Mouse (Mus musculus) G1E (cell line): ENCODE measurements around the gene Herpud1. TPM values are rescaled to one million over a fixed set of nuclear protein-coding genes. Genes with fewer than 3 reads are reported as not detected.

ENCODE experiments used
- ATAC-seq: 2 replicates; pipeline ENCODE4 v1.8.0; 2016; ENCODE audit warnings: mild to moderate bottlenecking; ENCODE audit not compliant: insufficient number of reproducible peaks, poor library complexity, low FRiP score, severe bottlenecking; ENCODE audit errors: extremely low read depth
- DNase-seq: peaks from one replicate; pipeline ENCODE4 v3.0.0; 2012; ENCODE audit warnings: low spot score
- H3K27me3 ChIP-seq: 2 replicates; pipeline ENCODE4 v1.6.1; 2012; ENCODE audit warnings: mild to moderate bottlenecking, low read length, inconsistent platforms; ENCODE audit not compliant: insufficient read depth
- H3K36me3 ChIP-seq: replicated peaks from 2 replicates; pipeline ENCODE3; 2012; ENCODE audit warnings: mild to moderate bottlenecking, inconsistent platforms
- H3K4me1 ChIP-seq: 2 replicates; pipeline ENCODE4 v1.6.1; 2012; ENCODE audit warnings: low read depth, low read length, inconsistent platforms, mixed read lengths; ENCODE audit not compliant: insufficient read depth
- H3K4me3 ChIP-seq: 2 replicates; pipeline ENCODE4 v1.5.1; 2012; ENCODE audit warnings: low read depth, mild to moderate bottlenecking, inconsistent platforms, low read length, moderate library complexity, mixed read lengths
- H3K9me3 ChIP-seq: replicated peaks from 2 replicates; pipeline ENCODE4 v1.6.1; 2012; ENCODE audit warnings: inconsistent platforms
- CTCF ChIP-seq: IDR thresholded peaks from 2 replicates; pipeline ENCODE4 v1.5.1; 2012; ENCODE audit warnings: low read depth, low read length, inconsistent platforms, mixed read lengths
- GATA1 ChIP-seq: IDR thresholded peaks from 2 replicates; pipeline ENCODE4 v1.6.1; 2012; ENCODE audit warnings: borderline replicate concordance, low read length, inconsistent platforms, mixed read lengths
- GATA2 ChIP-seq: IDR thresholded peaks from 2 replicates; pipeline ENCODE4 v1.6.1; 2012; ENCODE audit warnings: low read depth, low read length, inconsistent platforms, borderline replicate concordance
- POLR2AphosphoS5 ChIP-seq: IDR thresholded peaks from 2 replicates; pipeline ENCODE4 v1.6.1; 2012; ENCODE audit warnings: low read depth, low read length, inconsistent platforms; ENCODE audit not compliant: insufficient replicate concordance
- TAL1 ChIP-seq: conservative IDR thresholded peaks from 2 replicates; pipeline ENCODE4 v1.6.1; 2012; ENCODE audit warnings: low read depth, low read length, inconsistent platforms, mixed read lengths
- polyA plus RNA-seq: library from polyadenylated mRNA; stranded (reverse); fragments of >175 nt; gene quantifications from 2 replicates; pipeline ENCODE4 v1.2.3, GENCODE M21; 2012
- total RNA-seq, 2 experiments: library from RNA; stranded (forward) in 1 of 2; stranded (reverse) in 1 of 2; fragments of 200-1000 nt in 1 of 2; fragments of >200 nt in 1 of 2; fragmentation: Nextera tagmentation in 1 of 2; gene quantifications; 2 replicates each; pipeline ENCODE4 v1.2.3; 2014 to 2017

Gene Herpud1
- total and polyA plus RNA-seq, 3 experiments = 46.6 to 59.5 (median 54.7) TPM

DNA sequence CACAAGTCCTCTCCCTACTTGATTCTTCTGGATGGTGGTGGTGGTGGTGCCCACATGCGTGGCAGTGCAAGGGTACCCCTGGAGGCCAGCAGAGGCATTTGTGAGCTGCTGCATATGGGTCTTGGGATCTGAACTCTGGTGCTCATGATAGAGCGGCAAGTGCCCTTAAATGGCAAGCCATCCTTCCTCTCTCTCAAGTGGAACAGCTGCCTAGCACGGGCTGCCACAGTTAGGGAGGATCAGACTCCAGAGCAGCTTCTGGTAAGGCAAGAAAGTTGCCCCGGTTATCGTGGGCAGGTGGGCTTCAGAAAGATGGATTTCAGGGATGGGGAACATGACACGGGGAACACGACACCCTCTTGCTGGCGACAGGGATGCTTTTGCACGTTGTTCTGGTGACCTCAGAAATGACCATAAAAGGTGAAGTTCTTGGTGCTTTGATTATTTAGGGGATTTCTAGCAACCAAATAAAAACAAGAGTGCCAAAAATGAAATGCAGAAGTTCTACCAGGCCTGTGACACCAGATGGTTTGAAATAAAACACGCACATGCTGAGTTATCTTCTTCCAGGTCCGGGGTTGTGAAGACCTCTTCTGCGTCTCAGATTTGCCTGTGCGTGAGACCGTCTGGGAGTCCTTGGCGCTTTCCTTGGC is 7.3 kb upstream of the Herpud1 start:
- ATAC-seq = no peak
- Histone ChIP-seq H3K36me3 (no peaks in the 10 kb centered on the region), H3K4me3 (no peak overlapping the region), H3K27me3 (peaks cover 39% of the 10 kb centered on the region), H3K9me3 (no peaks in the 10 kb centered on the region), H3K4me1 (no peaks in the 10 kb centered on the region)
- TF ChIP-seq TAL1 = no peak
- TF ChIP-seq CTCF = no peak
- no peak for TF ChIP-seq GATA1
- no peak for TF ChIP-seq GATA2
- no peak for TF ChIP-seq POLR2AphosphoS5
- DNase-seq = no peak

DNA sequence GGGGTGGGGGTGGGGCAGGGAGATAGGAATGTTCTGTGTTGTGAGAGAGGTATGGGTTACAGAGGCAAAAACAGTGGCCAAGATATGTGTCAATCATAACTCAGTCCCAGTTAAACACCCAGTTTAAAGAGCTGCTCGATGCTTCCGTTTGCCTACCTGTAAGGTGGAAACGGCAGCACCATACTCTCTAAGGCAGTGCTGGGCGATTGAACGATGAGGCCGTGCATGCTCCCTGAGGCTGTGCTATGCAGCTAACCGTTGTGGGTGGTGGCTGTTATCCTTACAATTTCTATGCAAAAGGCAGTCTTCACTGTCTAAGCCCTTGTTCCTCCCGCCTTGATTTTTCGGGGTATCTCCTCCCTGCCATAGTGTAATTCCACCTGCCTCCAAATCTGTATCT is 6.6 kb upstream of the Herpud1 start:
- DNase-seq (no peak), ATAC-seq (no peak)
- Histone ChIP-seq H3K9me3 (no peaks in the 10 kb centered on the region), H3K4me1 (peaks cover 5% of the 10 kb centered on the region), H3K4me3 (no peak overlapping the region), H3K27me3 (peaks cover 37% of the 10 kb centered on the region), H3K36me3 (no peaks in the 10 kb centered on the region)
- TF ChIP-seq POLR2AphosphoS5 = no peak
- TF ChIP-seq CTCF = no peak
- TF ChIP-seq GATA2 = no peak
- TF ChIP-seq TAL1 = no peak
- TF ChIP-seq GATA1 = no peak

- H3K27me3 ChIP-seq = peaks cover 19% of the 10 kb centered on the region
- TF ChIP-seq CTCF (no peak), TAL1 (no peak)
- ATAC-seq = no peak
- no peaks in the 10 kb centered on the region for H3K9me3 ChIP-seq
- DNase-seq = no peak
- peaks cover 4% of the 10 kb centered on the region for H3K36me3 ChIP-seq
- H3K4me3 ChIP-seq = no peak overlapping the region
- H3K4me1 ChIP-seq = peaks cover 32% of the 10 kb centered on the region
Measured at GRCm38 (mm10) chr8:94384166-94384565, 2.1 kb upstream of the Herpud1 start.

- H3K4me3 ChIP-seq = peak overlapping the region; percentile 96
- no peak for ATAC-seq
- TF ChIP-seq GATA2 = no peak
- no peak for TF ChIP-seq GATA1
- TF ChIP-seq POLR2AphosphoS5 = no peak
- TF ChIP-seq TAL1 = no peak
- no peak for TF ChIP-seq CTCF
- no peak for DNase-seq
- peaks cover 9% of the 10 kb centered on the region for H3K27me3 ChIP-seq
- peaks cover 19% of the 10 kb centered on the region for H3K36me3 ChIP-seq
- no peaks in the 10 kb centered on the region for H3K9me3 ChIP-seq
- H3K4me1 ChIP-seq = peaks cover 32% of the 10 kb centered on the region
Measured at GRCm38 (mm10) chr8:94385506-94386213, 578 bp upstream of the Herpud1 start.

DNA sequence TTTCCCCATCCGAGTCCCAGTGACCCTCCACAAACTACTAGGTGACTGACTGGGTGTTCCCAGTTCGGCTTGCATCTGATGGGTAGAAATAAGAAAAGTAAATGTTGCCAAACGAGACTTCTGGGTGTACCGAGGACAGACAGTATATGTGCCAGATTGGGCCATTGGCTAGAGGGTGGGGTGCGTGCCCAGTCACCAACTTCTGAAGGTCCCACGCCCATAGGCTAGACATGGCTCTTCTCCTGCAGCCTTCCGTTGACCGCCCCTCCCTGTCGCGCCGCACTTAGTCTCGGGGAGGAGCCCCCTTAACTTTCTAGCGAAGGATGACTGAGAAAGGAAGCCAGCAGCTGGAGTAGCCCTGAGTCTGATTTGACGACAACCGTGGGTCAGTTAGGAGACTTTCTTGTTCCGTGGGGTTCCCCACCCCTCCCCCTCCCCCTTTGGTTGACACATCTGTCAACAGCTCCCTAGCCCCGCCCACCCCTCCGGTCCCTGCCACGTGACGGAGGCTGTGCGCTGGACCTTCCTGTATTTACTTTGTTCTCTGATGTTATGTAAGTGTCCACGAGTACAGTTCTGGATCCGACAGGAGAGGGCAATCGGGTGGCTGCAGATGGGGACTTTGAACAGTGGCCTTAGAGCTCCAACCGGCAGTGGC is 918 bp downstream of the Herpud1 start:
- peaks cover 32% of the 10 kb centered on the region for H3K4me1 ChIP-seq

DNA sequence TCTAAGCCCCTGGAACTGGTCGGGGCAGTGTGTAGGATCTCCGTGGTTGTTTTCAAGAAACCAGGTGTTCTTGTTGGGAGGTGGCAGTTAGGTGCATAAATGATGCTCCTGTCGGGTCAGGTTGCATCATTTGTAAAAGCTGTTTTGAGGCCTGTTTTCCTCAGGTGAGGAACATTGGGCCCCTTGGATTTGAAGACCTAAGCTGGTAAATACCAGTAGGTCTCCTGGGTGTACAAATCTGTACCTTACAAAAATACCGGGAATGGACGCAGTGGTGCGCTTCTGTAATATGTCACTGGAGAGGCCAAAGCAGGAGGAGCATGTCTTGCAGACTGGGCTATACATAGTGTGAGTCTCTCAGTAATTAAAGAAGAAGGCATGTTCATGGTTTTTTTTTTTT is 1.5 kb downstream of the Herpud1 start:
- DNase-seq (no peak), ATAC-seq (no peak)
- Histone ChIP-seq H3K27me3 (peaks cover under 1% of the 10 kb centered on the region; the same call in 1 of the 2 replicates), H3K4me3 (peak overlapping the region; percentile 96), H3K9me3 (no peaks in the 10 kb centered on the region), H3K36me3 (peaks cover 40% of the 10 kb centered on the region), H3K4me1 (peaks cover 32% of the 10 kb centered on the region)
- TF ChIP-seq GATA2 (no peak), TAL1 (no peak), CTCF (no peak), GATA1 (no peak), POLR2AphosphoS5 (no peak)

More for the DNA sequence above, 918 bp downstream of the Herpud1 start:
- no peak for TF ChIP-seq TAL1
- TF ChIP-seq GATA2 = no peak
- Histone ChIP-seq H3K36me3 (peaks cover 34% of the 10 kb centered on the region), H3K27me3 (peaks cover 5% of the 10 kb centered on the region), H3K4me3 (peak overlapping the region; percentile 96), H3K9me3 (no peaks in the 10 kb centered on the region)
- ATAC-seq = peak; percentile 51
- peak; percentile 82 for DNase-seq
